Mouse (Mus musculus) A20 (cell line): ENCODE measurements around the gene Eva1c.
A peak's percentile ranks its signal among the peaks of the same experiment; 100 is the strongest.

ENCODE experiments used
- DNase-seq: peaks from one replicate; pipeline ENCODE4 v3.0.0-alpha.2; 2011; ENCODE audit warnings: low read depth, low spot score

Gene Eva1c

DNA sequence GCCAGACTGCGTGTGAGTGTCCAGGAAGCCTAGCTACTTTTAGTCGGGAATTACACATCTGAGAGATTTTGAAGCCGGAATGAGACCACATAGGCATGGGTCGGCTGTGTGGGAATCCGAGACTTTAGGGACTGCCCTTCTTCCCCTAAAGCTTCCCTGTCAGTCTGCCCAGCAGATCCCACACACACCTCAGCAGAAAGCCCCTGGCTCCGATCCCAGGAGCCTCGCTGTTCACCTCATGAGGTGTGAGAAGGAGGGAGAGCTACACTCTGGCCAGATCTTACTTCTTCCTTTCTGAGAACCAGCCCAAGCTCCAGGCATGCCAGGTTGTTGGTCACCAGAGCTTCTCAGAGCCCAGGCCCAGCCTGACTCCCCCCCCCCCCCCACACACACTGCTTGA lies 38.2 kb downstream of the Eva1c start:
- DNase-seq, result no peak

GRCm38 (mm10) chr16:90865652-90866051 lies 39.1 kb downstream of the Eva1c start:
- no peak for DNase-seq

GRCm38 (mm10) chr16:90868129-90868528 lies 41.6 kb downstream of the Eva1c start:
- peak; percentile 36 for DNase-seq

DNA sequence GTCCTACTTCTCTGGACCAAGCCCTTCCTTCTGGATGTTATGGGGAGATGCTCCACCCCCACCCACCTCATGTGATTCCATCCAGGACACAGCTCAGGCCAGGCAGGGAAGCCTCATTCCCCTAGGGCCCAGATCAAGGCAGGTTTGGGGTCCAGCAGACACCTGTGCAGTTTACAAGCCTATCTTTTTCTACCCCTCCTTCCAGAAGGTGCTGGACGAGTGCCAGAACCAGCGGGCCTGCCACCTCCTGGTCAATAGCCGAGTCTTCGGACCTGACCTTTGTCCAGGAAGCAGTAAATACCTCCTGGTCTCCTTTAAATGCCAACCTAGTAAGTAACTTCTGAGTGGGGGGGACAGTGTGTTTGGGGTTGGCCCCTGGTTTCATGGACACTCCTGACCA lies 42.8 kb downstream of the Eva1c start:
- DNase-seq, result no peak

DNA sequence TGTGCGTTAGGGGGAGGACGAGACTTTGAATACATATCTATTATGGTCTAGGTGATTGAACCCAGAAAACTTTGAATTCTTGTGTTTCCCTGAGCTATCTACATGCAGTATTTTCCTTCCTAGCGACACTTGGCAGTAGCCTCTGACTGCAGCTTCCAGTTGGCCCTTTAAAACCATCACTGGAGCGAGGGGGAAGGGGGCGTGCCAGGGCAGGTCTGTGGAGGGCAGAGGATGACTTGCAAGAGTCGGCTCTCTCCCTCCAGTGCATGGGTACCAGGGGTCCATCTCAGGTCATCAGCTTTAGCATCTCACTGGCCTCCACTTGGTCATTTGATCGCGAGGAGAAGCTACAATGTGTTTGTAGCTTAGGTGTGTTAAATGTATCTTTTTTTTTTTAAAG lies 46.4 kb downstream of the Eva1c start:
- no peak for DNase-seq

DNA sequence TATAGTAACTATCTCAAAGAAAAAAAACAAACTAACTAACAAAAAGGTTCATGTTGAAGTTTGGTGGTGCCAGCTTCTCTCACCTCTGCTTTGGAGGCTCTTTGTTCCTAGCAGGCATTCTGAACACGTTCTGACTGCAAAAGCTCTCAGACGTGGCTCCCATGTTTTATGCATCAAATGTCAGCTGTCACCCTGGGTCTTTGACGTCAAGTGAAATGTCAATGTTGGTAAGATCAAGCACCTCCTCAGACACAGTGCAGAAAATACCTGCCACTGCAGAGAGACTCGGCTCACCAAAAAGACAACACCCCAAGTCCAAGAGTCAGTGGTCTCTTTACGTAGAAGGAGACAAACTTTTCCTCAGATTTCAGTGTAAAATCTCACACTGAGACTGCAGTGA lies 48.0 kb downstream of the Eva1c start:
- DNase-seq, result no peak

DNA sequence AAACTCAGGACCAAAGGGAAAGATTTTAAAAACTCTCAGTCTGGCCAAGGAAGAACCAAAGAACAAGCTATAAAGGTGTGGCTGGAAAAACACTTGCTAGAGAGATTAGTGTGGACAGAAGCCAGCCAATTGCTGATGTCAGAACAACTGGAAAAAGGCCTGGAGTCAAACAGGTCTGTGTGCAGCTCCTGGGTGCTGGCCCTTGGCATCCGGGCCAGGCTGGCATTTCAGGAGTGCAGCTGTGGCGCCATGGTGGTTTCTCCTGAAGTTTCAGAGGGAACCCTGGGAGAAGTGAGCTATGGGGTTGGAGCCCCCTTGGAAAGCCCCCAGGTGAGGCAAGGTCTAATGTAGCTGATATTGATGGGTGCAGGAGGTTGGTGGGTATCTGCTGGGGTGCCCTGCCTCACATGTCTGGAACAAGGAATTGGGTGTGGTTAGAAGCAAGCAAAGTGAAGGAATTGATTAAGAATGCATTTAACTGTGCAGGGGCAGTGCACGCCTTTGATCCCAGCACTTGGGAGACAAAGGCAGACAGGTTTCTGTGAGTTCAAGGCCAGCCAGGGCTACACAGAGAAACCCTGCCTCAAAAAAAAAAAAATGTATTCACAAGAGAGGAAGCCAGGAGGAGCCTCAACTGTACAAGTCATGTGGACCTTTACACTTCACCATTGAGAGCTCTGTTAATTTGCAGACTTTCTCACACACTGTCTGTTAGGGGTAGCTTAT lies 51.8 kb downstream of the Eva1c start:
- no peak for DNase-seq

GRCm38 (mm10) chr16:90882501-90882977 lies 56.0 kb downstream of the Eva1c start:
- no peak for DNase-seq

GRCm38 (mm10) chr16:90885351-90885750 lies 58.8 kb downstream of the Eva1c start:
- DNase-seq, result no peak

DNA sequence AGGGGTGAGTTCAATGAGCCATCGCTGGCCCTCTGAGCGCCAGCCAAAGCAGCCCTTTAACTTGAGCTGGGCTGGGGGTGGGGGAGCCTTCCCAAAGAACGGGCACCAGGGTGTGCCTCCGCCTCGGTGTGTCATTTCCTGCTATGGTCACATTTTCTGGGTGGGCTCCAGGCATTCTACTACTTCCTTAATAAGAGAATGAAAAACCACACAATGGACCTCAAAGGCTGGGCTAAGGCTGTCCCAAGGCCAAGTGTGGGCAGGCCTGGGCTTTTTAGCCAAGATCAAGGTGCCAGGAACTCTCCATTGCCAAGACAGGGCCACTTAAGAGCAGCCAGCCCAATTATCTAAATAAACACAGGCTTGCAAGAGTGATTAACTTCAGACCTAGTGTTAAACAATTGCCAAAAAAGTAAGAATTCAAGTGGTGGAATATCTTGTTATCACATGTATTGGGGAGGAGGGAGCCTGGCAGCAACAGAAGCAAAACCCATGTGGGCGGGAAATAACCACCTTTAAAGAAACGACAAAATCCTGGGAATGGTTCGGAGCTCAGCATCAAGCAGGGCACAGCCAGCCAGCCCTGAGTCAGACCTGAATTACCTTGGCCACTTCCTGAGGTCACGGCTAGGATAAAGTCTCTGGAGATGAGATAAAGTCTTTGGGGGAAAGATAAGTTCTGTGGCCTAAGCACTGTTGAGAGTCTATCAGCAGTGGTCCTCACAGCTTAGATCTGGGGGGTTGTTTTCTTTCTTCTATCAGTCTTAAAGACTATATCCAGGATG lies 59.5 kb downstream of the Eva1c start:
- no peak for DNase-seq

GRCm38 (mm10) chr16:90890683-90891082 lies 64.2 kb downstream of the Eva1c start:
- DNase-seq, result peak; percentile 72

- peak; percentile 79 for DNase-seq
Observed at GRCm38 (mm10) chr16:90891601-90892000, 65.1 kb downstream of the Eva1c start.

DNA sequence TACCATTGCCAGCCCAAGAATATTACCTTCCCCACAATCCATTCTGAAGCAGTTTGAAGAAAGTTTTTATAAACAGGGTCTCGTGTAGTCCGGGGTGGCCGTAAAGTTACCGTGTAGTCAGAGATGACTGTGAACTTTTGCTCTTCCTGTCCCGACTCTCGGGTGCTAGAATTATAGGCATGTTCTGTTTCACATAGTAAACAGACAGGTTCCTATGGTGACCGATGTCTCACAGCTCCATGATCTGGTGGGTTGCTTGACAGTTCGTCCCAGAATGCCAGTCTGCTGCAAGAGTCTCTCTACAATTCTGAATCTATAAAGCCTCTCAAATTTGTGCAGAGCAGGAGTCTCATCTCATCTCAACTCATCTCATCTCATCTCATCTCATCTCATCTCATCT lies 65.6 kb downstream of the Eva1c start:
- peak; percentile 46 for DNase-seq

DNA sequence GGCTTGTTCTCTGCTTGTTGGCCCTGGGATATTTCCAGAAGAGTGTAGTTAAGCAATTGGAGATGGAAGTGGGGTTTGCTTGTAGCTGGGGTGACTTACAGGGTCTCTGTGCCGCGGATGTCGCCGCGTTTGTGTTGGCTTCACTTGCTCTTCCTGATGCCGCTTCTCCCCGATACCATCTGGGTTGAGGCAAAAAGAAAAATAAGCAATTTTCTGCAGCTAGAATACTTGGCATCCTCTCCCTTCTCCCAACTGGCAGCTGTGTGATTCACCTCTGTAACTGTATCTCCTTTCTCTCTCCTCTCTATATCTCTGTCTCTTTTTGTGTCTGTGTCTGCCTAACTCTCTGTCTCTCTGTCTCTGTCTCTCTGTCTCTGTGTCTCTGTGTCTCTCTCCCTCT lies 66.5 kb downstream of the Eva1c start:
- DNase-seq, result no peak

DNA sequence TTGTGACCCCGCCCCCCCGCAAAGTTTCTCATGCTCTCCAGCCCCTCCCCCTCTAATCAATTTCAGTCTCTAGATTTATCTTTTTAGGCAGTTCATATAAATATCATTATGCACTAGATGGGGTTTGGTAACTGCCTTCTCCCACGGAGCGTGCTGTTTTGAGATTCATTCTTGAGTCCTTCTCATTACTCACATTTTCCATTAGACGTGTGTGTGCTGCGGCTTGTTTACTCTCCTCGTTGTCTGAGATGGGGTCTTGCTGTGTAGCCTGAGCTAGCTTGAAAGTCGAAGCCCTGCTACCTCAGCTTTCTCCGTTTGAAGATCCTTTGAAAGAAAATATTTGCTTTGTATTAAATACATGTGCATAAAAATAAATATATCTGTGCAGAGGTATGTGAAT lies 67.3 kb downstream of the Eva1c start:
- DNase-seq, result no peak

GRCm38 (mm10) chr16:90897651-90898050 lies 71.1 kb downstream of the Eva1c start:
- DNase-seq, result no peak

DNA sequence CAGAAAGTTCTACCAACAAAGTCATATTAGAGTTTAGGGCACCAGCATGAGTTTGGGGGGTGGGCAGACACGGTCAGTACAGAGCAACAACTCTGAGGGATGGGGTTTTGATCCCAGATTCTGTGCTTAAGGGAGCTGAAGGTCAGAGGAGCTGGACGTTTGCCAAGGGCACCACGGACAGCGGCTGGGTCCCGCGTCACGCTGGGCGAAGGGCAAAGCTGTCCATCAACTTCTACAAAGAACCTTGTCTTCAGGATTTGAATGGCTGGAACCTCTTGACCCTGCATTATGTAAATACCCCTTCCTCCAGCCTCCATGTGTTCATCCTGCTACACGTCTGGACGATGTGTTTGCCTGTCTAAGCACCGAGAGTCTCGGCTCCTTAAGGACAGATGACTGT lies 73.0 kb downstream of the Eva1c start:
- no peak for DNase-seq

DNA sequence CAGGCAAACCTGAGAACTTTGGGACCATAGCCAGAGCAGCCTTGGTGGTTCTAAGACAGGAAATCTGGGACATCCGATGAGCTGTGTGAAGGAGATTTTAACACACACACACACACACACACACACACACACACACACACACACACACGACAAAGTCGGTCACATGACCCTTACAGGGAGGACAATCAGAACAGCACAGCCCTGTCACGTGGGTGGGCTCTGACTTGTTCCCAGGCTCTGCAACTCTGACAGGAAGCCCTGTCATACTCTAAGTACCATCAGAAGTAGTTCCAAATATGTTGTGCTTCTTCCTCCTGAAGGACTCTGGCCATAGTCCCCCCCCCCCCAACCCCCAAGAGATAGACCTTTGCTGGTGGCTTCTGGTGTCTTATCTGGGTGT lies 74.8 kb downstream of the Eva1c start:
- DNase-seq, result no peak

GRCm38 (mm10) chr16:90903300-90903699 lies 76.8 kb downstream of the Eva1c start:
- no peak for DNase-seq

- DNase-seq, result no peak
Observed at GRCm38 (mm10) chr16:90907250-90907649, 80.7 kb downstream of the Eva1c start.

- no peak for DNase-seq
Observed at GRCm38 (mm10) chr16:90910855-90911533, 84.5 kb downstream of the Eva1c start.

GRCm38 (mm10) chr16:90911766-90912165 lies 85.2 kb downstream of the Eva1c start:
- DNase-seq, result no peak
